Mouse (Mus musculus): ENCODE data around the gene Hist1h2ad. TPM values are rescaled to one million over a fixed set of nuclear protein-coding genes. Genes with fewer than 3 reads are reported as not detected.
"Not testable (repeated sequence)": the region's sequence is repeated elsewhere in the genome, so short reads cannot be mapped to it uniquely, and the experiment has no call there.

Gene Hist1h2ad
- polyA plus RNA-seq, 1 experiment from 2014 or later, result 4.2 TPM

DNA sequence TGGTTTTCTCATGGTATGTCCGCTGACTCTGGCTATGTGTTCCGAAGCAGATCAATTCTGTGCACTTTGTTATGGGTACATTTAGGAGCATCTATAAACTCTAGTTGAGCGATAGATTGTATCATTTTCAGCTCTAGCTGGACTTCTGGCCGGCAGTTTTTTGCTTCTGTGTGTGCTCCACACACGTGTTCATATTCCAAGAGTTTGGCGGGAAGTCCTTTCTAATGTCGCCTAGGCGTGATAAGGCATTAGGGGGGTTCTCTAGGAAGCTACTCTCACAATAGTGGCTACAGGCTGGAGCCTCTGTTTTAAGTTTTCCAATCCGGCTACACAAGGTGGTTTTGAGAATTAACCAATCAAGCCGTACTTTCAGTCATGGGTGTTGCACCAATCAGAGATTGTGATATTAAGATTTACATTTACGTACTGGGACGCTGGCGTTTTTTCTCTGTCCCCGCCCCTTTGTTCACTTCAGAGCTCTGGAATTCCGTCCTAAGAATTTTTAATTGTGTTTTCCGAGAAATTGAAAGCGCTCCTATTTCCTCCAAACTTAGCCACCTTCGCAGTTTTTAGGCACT, 18.3 kb upstream of the Hist1h2ad start:
- Histone ChIP-seq H3K4me2 (ENCODE audit: low read length) (peak overlapping the region; percentile 93), H3K9me3 (ENCODE audit: control insufficient read depth, low read length) (no peaks in the 10 kb centered on the region), H3K9ac (ENCODE audit: low read length) (peak overlapping the region; percentile 96), H3K27me3 (replicated peaks; ENCODE audit: control insufficient read depth, insufficient read depth, low read length) (no peaks in the 10 kb centered on the region), H3K36me3 (ENCODE audit: control insufficient read depth, insufficient read depth, low read length) (no peaks in the 10 kb centered on the region), H3K4me3 (ENCODE audit: low read depth, low read length) (peak overlapping the region; percentile 71), H3K27ac (ENCODE audit: low read depth) (peak overlapping the region; percentile 100), H3K4me1 (replicated peaks; ENCODE audit: control insufficient read depth, insufficient read depth, low read length) (peaks cover 15% of the 10 kb centered on the region)
- DNase-seq (ENCODE audit: low spot score) (peak; percentile 88), ATAC-seq (replicated peaks; ENCODE audit: low FRiP score, low TSS enrichment, low read depth) (peak; percentile 77)
- 1% methylated on average over 18 of the region's 18 CpGs for WGBS

DNA sequence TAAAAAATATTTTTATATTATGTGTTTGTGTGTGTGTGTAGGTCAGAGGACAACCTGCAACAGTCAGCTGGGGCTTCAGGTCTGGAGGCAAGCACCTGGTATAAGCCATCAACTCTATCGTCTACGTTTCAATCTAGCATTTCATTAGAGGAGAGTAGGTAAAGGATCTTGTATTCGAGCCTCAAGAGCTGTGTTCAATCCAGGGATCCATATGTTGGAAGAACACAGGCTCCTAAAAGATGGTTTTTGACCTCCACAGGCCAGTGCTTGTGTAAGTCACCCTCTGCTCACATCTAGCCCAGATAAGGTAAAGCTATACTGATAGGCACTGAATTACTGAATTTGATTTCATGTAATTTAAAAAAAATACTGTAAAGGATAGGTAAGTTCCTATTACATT, 17.3 kb upstream of the Hist1h2ad start:
- Histone ChIP-seq H3K4me1 (replicated peaks; ENCODE audit: control insufficient read depth, insufficient read depth, low read length) (peaks cover 12% of the 10 kb centered on the region), H3K27me3 (replicated peaks; ENCODE audit: control insufficient read depth, insufficient read depth, low read length) (no peaks in the 10 kb centered on the region), H3K27ac (ENCODE audit: low read depth) (peak overlapping the region; percentile 100), H3K4me3 (ENCODE audit: low read depth, low read length) (peak overlapping the region; percentile 71; the same call in 1 of the 2 replicates), H3K9ac (ENCODE audit: low read length) (no peak overlapping the region), H3K9me3 (ENCODE audit: control insufficient read depth, low read length) (no peaks in the 10 kb centered on the region), H3K4me2 (ENCODE audit: low read length) (peak overlapping the region; percentile 93), H3K36me3 (ENCODE audit: control insufficient read depth, insufficient read depth, low read length) (no peaks in the 10 kb centered on the region)
- no peak for ATAC-seq (replicated peaks; ENCODE audit: low FRiP score, low TSS enrichment, low read depth)
- WGBS, result 68% methylated on average over 3 of the region's 3 CpGs
- no peak for DNase-seq (ENCODE audit: low spot score)

DNA sequence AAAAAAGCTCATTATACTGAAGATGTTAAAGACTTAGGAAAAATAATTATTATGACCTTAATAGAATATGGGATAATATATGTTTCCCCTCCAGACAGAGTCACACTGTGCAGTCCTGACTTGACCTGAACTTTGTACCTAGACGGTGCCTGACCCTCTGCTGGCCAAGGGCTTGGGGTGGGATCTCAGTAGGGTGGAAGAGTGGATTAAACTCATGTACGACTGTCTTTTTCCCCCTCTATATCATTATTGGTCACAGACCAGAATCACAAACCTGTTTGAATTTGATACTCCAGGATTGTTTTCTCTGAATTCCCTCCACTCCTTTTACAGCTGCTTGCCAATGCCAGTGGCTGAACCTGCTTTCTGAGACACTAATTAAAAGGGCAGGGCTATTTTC, 13.5 kb upstream of the Hist1h2ad start:
- 28% methylated on average over 2 of the region's 2 CpGs for WGBS
- not testable (repeated sequence) for H3K27me3 ChIP-seq (replicated peaks; ENCODE audit: control insufficient read depth, insufficient read depth, low read length); H3K4me1 ChIP-seq (replicated peaks; ENCODE audit: control insufficient read depth, insufficient read depth, low read length); DNase-seq (ENCODE audit: low spot score); ATAC-seq (replicated peaks; ENCODE audit: low FRiP score, low TSS enrichment, low read depth); H3K4me3 ChIP-seq (ENCODE audit: low read depth, low read length); H3K4me2 ChIP-seq (ENCODE audit: low read length); H3K9me3 ChIP-seq (ENCODE audit: control insufficient read depth, low read length); H3K36me3 ChIP-seq (ENCODE audit: control insufficient read depth, insufficient read depth, low read length)
- 0 out of 2 replicates have a peak overlapping the region, but pooled peaks have one; percentile 10 for H3K9ac ChIP-seq (ENCODE audit: low read length)
- H3K27ac ChIP-seq (ENCODE audit: low read depth), result peak overlapping the region; percentile 12; the same call in 1 of the 2 replicates

DNA sequence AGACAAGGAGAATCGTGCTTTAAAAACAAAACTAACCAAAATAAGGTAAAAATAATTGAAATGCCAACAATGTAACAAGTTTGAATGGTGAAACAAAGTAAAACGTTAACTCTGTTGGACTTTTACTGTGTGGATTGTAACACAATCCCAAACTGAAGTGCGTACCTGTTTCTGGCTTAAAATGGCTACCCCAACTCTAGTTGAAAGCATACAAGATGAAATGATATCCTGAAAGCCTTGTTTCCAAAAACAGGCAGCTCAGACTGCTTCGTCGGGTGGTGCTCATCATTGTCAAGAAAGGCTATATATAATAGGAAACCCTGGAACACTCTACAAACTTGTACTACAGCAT, 12.7 kb upstream of the Hist1h2ad start:
- not testable (repeated sequence) for H3K9me3 ChIP-seq (ENCODE audit: control insufficient read depth, low read length); H3K36me3 ChIP-seq (ENCODE audit: control insufficient read depth, insufficient read depth, low read length); DNase-seq (ENCODE audit: low spot score); ATAC-seq (replicated peaks; ENCODE audit: low FRiP score, low TSS enrichment, low read depth); H3K27me3 ChIP-seq (replicated peaks; ENCODE audit: control insufficient read depth, insufficient read depth, low read length); H3K4me1 ChIP-seq (replicated peaks; ENCODE audit: control insufficient read depth, insufficient read depth, low read length)
- 0% methylated on average over 2 of the region's 5 CpGs for WGBS
- H3K4me3 ChIP-seq (ENCODE audit: low read depth, low read length), result peak overlapping the region; percentile 38; the same call in 1 of the 2 replicates
- peak overlapping the region; percentile 92 for H3K4me2 ChIP-seq (ENCODE audit: low read length)
- peak overlapping the region; percentile 99 for H3K27ac ChIP-seq (ENCODE audit: low read depth)
- peak overlapping the region; percentile 52 for H3K9ac ChIP-seq (ENCODE audit: low read length)

DNA sequence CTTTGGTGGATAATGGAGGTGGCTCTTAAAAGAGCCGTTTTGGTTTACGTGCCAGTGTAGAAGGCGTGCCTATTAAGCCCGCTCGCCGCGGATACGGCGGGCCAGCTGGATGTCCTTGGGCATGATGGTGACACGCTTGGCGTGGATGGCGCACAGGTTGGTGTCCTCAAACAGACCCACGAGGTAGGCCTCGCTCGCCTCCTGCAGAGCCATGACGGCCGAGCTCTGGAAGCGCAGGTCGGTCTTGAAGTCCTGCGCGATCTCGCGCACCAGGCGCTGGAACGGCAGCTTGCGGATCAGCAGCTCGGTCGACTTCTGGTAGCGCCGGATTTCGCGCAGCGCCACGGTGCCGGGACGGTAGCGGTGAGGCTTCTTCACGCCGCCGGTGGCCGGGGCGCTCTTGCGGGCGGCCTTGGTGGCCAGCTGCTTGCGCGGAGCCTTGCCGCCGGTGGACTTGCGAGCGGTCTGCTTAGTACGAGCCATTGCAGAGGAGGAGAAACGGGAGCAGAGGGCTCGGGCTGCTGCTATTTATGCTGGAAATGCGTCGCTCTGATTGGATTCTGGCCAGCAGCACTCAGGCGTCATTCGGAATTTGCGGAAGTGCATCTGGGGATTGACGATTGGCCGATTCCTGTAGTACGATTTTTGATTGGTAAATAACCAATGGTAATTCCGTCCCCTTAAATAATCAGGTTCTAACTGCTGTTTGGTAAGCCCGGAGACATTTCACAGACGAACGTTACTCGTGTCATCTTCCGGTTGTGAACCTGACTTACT, 12.1 kb upstream of the Hist1h2ad start, which contains the start of gene Hist1h3e:
TSS of gene Hist1h3e (minus strand) at position 487 of the 777 bp plus-strand sequence.
- H3K27me3 ChIP-seq (replicated peaks; ENCODE audit: control insufficient read depth, insufficient read depth, low read length); H3K9me3 ChIP-seq (ENCODE audit: control insufficient read depth, low read length); H3K36me3 ChIP-seq (ENCODE audit: control insufficient read depth, insufficient read depth, low read length); H3K4me1 ChIP-seq (replicated peaks; ENCODE audit: control insufficient read depth, insufficient read depth, low read length): not testable (repeated sequence)
- peak; percentile 98 for DNase-seq (ENCODE audit: low spot score)
- ATAC-seq (replicated peaks; ENCODE audit: low FRiP score, low TSS enrichment, low read depth), result peak; percentile 90
- peak within 1 kb of the TSS; percentile 38 for H3K4me3 ChIP-seq (ENCODE audit: low read depth, low read length)
- peak within 1 kb of the TSS; percentile 99 for H3K27ac ChIP-seq (ENCODE audit: low read depth)
- peak within 1 kb of the TSS; percentile 73 for H3K9ac ChIP-seq (ENCODE audit: low read length)
- peak within 1 kb of the TSS; percentile 92 for H3K4me2 ChIP-seq (ENCODE audit: low read length)
- WGBS, result under 1% methylated on average over 49 of the region's 67 CpGs

DNA sequence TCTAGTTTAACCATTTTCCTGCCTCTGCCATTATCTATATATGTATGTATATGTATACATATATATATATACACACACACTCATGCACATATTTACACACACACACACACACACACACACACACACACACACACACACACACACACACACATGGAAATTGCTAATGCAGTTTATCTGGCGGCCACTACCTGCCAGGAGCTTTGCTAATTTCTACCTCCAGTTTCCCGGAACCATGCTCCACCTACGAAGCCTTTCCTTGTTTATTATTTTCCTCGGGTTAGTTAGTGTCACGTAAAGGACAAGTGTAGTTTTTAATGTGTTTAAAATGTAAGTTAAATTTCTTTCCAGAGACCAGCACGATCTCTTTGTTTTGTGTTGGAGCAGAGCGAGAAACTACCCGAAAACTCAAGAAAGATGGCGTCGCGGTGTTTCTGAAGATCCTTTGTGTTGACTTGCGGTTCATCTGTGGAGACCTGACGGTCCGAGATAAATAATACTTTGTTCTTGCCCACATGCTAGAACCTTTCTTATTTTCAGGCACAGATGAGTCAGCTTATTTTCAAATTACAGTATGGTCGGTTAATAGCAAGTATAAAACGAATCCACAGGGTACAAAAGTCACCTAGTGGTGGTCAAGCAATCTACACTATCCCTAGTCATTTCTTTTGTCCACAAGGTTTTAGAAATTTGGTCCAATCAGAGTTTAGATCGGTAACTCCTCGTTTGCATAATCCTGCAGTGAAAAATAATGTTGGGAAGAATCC, 11.3 kb upstream of the Hist1h2ad start:
- ATAC-seq (replicated peaks; ENCODE audit: low FRiP score, low TSS enrichment, low read depth), result peak; percentile 72
- no peaks in the 10 kb centered on the region for H3K36me3 ChIP-seq (ENCODE audit: control insufficient read depth, insufficient read depth, low read length)
- peak overlapping the region; percentile 73 for H3K9ac ChIP-seq (ENCODE audit: low read length)
- no peaks in the 10 kb centered on the region for H3K27me3 ChIP-seq (replicated peaks; ENCODE audit: control insufficient read depth, insufficient read depth, low read length)
- 3% methylated on average over 18 of the region's 18 CpGs for WGBS
- peak overlapping the region; percentile 38 for H3K4me3 ChIP-seq (ENCODE audit: low read depth, low read length)
- H3K9me3 ChIP-seq (ENCODE audit: control insufficient read depth, low read length), result no peaks in the 10 kb centered on the region
- H3K4me1 ChIP-seq (replicated peaks; ENCODE audit: control insufficient read depth, insufficient read depth, low read length), result no peaks in the 10 kb centered on the region
- DNase-seq (ENCODE audit: low spot score), result peak; percentile 72
- H3K4me2 ChIP-seq (ENCODE audit: low read length), result peak overlapping the region; percentile 92
- peak overlapping the region; percentile 99 for H3K27ac ChIP-seq (ENCODE audit: low read depth)

DNA sequence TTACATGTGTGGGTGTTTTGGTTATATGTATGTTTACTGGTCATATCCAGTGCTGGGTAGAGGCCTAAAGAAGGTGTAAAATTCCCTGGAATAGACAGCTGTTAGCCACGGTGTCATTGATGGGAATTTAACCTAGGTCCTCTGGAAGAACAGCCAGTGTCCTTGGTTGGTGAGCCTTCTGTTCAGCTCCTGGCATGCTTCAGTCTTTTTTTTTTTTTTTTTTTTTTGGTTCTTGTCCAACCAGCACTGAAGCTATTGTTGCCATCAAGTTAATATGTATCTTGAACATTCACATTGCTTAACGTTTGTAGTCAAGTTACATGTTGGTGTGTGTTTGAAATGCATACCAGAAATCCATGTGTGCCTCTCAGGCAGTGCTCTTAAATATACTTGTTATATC, 9.7 kb upstream of the Hist1h2ad start:
- Histone ChIP-seq H3K9ac (ENCODE audit: low read length) (no peak overlapping the region), H3K4me2 (ENCODE audit: low read length) (no peak overlapping the region), H3K27me3 (replicated peaks; ENCODE audit: control insufficient read depth, insufficient read depth, low read length) (no peaks in the 10 kb centered on the region), H3K27ac (ENCODE audit: low read depth) (no peak overlapping the region), H3K9me3 (ENCODE audit: control insufficient read depth, low read length) (no peaks in the 10 kb centered on the region), H3K4me1 (replicated peaks; ENCODE audit: control insufficient read depth, insufficient read depth, low read length) (no peaks in the 10 kb centered on the region), H3K4me3 (ENCODE audit: low read depth, low read length) (no peak overlapping the region), H3K36me3 (ENCODE audit: control insufficient read depth, insufficient read depth, low read length) (no peaks in the 10 kb centered on the region)
- DNase-seq (ENCODE audit: low spot score), result no peak
- ATAC-seq (replicated peaks; ENCODE audit: low FRiP score, low TSS enrichment, low read depth), result no peak
- WGBS, result 82% methylated on average over 2 of the region's 2 CpGs

DNA sequence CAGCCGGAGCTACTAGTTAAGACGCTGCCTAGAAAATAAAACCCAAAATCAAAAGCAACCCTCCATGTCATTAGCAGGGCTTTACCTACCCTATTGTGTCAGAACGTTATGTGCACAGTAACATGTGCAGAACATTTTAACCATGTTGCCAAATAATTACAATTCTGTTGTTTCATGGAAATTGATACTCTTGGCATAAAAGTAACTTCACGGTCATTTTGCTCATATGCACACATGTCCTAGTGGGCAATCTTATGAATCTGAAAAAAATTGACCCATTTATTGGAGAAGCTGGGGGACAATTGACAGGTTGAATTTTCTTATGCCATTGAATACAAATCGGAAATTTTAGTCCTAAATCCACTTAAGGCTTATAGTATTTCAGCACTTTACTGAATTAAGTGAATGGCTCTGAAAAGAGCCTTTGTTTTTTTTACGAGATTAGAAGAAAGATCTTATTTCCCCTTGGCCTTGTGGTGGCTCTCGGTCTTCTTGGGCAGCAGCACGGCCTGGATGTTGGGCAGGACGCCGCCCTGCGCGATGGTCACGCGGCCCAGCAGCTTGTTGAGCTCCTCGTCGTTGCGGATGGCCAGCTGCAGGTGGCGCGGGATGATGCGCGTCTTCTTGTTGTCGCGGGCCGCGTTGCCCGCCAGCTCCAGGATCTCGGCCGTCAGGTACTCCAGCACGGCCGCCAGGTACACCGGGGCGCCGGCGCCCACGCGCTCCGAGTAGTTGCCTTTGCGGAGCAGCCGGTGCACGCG, 3.7 kb upstream of the Hist1h2ad start:
- ATAC-seq (replicated peaks; ENCODE audit: low FRiP score, low TSS enrichment, low read depth); H3K9me3 ChIP-seq (ENCODE audit: control insufficient read depth, low read length); DNase-seq (ENCODE audit: low spot score); H3K27me3 ChIP-seq (replicated peaks; ENCODE audit: control insufficient read depth, insufficient read depth, low read length); H3K36me3 ChIP-seq (ENCODE audit: control insufficient read depth, insufficient read depth, low read length); H3K4me1 ChIP-seq (replicated peaks; ENCODE audit: control insufficient read depth, insufficient read depth, low read length): not testable (repeated sequence)
- peak overlapping the region; percentile 59 for H3K4me3 ChIP-seq (ENCODE audit: low read depth, low read length)
- peak overlapping the region; percentile 59 for H3K9ac ChIP-seq (ENCODE audit: low read length)
- H3K4me2 ChIP-seq (ENCODE audit: low read length), result peak overlapping the region; percentile 51
- H3K27ac ChIP-seq (ENCODE audit: low read depth), result peak overlapping the region; percentile 98
- WGBS, result 4% methylated on average over 20 of the region's 41 CpGs

Measured in intestine, embryonic 14.5 days (tissue).